In genomic region chr6:37406018-37406417, GRCm38 (mm10) we compare ENCODE assay signal across 22 mouse cellular contexts. TPM values are rescaled to one million over a fixed set of nuclear protein-coding genes. Genes with fewer than 3 reads are reported as not detected.
A peak's percentile ranks its signal among the peaks of the same experiment; 100 is the strongest.
DNase-seq lines count a peak whose midpoint lies in the region; ATAC-seq and TF ChIP-seq lines count a peak whose summit lies in the region.
"Had no signal": no experiment of that assay in that cellular context is flagged by ENCODE, and none has a peak within 500 bp of the region (broad histone marks: within the 10 kb centered on the region; RNA-seq: fewer than 3 reads in every experiment).

No protein-coding gene starts in this region.

- H3K4me2 ChIP-seq in kidney, embryonic 15.5 days: no peak overlapping the region
- no peak overlapping the region for H3K4me2 ChIP-seq in kidney, embryonic 14.5 days (replicated peaks; ENCODE audit: low read depth, low read length)
- H3K4me2 ChIP-seq: embryonic facial prominence, embryonic 13.5 days; embryonic facial prominence, embryonic 15.5 days; forebrain, embryonic 12.5 days had no signal

- intact Hi-C loops in gastrocnemius, adult 2 months (cut with DNase I): no loop called here

- no peaks in the 10 kb centered on the region for H3K27me3 ChIP-seq in kidney, embryonic 15.5 days
- H3K27me3 ChIP-seq in kidney, embryonic 14.5 days (ENCODE audit: control insufficient read depth, insufficient read depth, low read length): no peaks in the 10 kb centered on the region
- H3K27me3 ChIP-seq: embryonic facial prominence, embryonic 13.5 days; embryonic facial prominence, embryonic 15.5 days; forebrain, embryonic 12.5 days had no signal

- no peak for ATAC-seq in kidney, embryonic 15.5 days (replicated peaks; ENCODE audit: low FRiP score)
- ATAC-seq in kidney, embryonic 14.5 days (ENCODE audit: low FRiP score, low TSS enrichment): no peak
- ATAC-seq: forebrain, embryonic 14.5 days; forebrain, embryonic 16.5 days had no signal

- no peak for TF ChIP-seq CTCF in gastrocnemius, adult 2 months (IDR thresholded peaks at IDR 0.05)

- no peak overlapping the region for H3K9ac ChIP-seq in kidney, embryonic 15.5 days
- no peak overlapping the region for H3K9ac ChIP-seq in kidney, embryonic 14.5 days (ENCODE audit: low read depth, low read length)
- H3K9ac ChIP-seq: embryonic facial prominence, embryonic 13.5 days; embryonic facial prominence, embryonic 15.5 days; forebrain, embryonic 12.5 days had no signal

- DNase-seq in embryo, embryonic 10 days (ENCODE audit: low spot score): peak; percentile 42
- DNase-seq in embryo, embryonic 9.5 days (ENCODE audit: extremely low spot score): no peak
- DNase-seq in gastrocnemius, adult 2 months: peak; percentile 30
- no peak for DNase-seq in gastrocnemius, adult 8-10 months (ENCODE audit: low spot score in 2 of 2)
- DNase-seq: adrenal gland, adult 8-10 months; adrenal gland, postnatal 25 days; cerebellum, adult 11 months; cerebellum, adult 18-20 months; cerebellum, adult 8-10 months; cerebellum, adult 9-11 months; cerebellum, postnatal 14 days; cerebellum, postnatal 36 days had no signal

- WGBS in kidney, embryonic 15.5 days: 32% methylated on average over 10 of the region's 10 CpGs
- 33% methylated on average over 10 of the region's 10 CpGs for WGBS in kidney, embryonic 14.5 days

- peaks cover 85% of the 10 kb centered on the region for H3K4me1 ChIP-seq in kidney, embryonic 15.5 days
- peaks cover 59% of the 10 kb centered on the region for H3K4me1 ChIP-seq in kidney, embryonic 14.5 days (ENCODE audit: control insufficient read depth, insufficient read depth, low read length)
- H3K4me1 ChIP-seq: forebrain, embryonic 12.5 days had no signal

- no peak overlapping the region for H3K4me3 ChIP-seq in gastrocnemius, adult 2 months
- no peak overlapping the region for H3K4me3 ChIP-seq in kidney, embryonic 15.5 days (replicated peaks)
- no peak overlapping the region for H3K4me3 ChIP-seq in kidney, embryonic 14.5 days (ENCODE audit: low read length)
- H3K4me3 ChIP-seq: embryonic facial prominence, embryonic 13.5 days; embryonic facial prominence, embryonic 15.5 days; erythroblast, embryonic 14.5 days; forebrain, embryonic 10.5 days; forebrain, embryonic 12.5 days had no signal

- H3K9me3 ChIP-seq in kidney, embryonic 15.5 days (replicated peaks): no peaks in the 10 kb centered on the region
- H3K9me3 ChIP-seq in kidney, embryonic 14.5 days (ENCODE audit: control insufficient read depth, low read length): no peaks in the 10 kb centered on the region
- H3K9me3 ChIP-seq: embryonic facial prominence, embryonic 13.5 days; embryonic facial prominence, embryonic 15.5 days; forebrain, embryonic 10.5 days; forebrain, embryonic 12.5 days had no signal

- no peaks in the 10 kb centered on the region for H3K36me3 ChIP-seq in kidney, embryonic 15.5 days
- H3K36me3 ChIP-seq in kidney, embryonic 14.5 days (ENCODE audit: control insufficient read depth, insufficient read depth, low read length): no peaks in the 10 kb centered on the region
- H3K36me3 ChIP-seq: embryonic facial prominence, embryonic 13.5 days; embryonic facial prominence, embryonic 15.5 days; forebrain, embryonic 10.5 days; forebrain, embryonic 12.5 days had no signal

- H3K27ac ChIP-seq in gastrocnemius, adult 2 months: no peak overlapping the region
- H3K27ac ChIP-seq in kidney, embryonic 15.5 days: peak overlapping the region; percentile 37
- H3K27ac ChIP-seq in kidney, embryonic 14.5 days (ENCODE audit: low read depth, low read length): no peak overlapping the region
- H3K27ac ChIP-seq: embryonic facial prominence, embryonic 13.5 days; embryonic facial prominence, embryonic 15.5 days; forebrain, embryonic 10.5 days; forebrain, embryonic 12.5 days had no signal

RNA-seq across cellular contexts. Expression of gene Creb3l2, which starts 35.9 kb away (rescaled TPM):
- 10 to 100 TPM; 10.9 to 14.1 TPM for total RNA-seq in gastrocnemius, adult 2 months (2021)
- total RNA-seq in gastrocnemius, adult 8-10 months (2022): 10 to 100 TPM in 3 of 4 experiments, 1 to 10 TPM in 1; 10.0 to 13.7 (median 11.1) TPM
- 31.1 and 31.4 TPM in 2 replicates for polyA plus RNA-seq in kidney, embryonic 15.5 days (2015; fragmentation: Nextera tagmentation; extraction: Ambion mirVana)
- 21.3 and 34.2 TPM in 2 replicates for polyA plus RNA-seq in kidney, embryonic 14.5 days (2014; fragmentation: Nextera tagmentation; extraction: Ambion mirVana)
- total RNA-seq: MEL had no signal

Comparison
In these comparisons a context has a peak if more than half of its experiments do, and no peak if none do; other contexts are left out.
1. DNase-seq: peak in embryo, embryonic 10 days (single experiment) and gastrocnemius, adult 2 months (single experiment); none in embryo, embryonic 9.5 days (single experiment) and gastrocnemius, adult 8-10 months (0 of 2).